Mouse (Mus musculus): ENCODE data around the gene Grb10.

The Grb10 gene

DNA sequence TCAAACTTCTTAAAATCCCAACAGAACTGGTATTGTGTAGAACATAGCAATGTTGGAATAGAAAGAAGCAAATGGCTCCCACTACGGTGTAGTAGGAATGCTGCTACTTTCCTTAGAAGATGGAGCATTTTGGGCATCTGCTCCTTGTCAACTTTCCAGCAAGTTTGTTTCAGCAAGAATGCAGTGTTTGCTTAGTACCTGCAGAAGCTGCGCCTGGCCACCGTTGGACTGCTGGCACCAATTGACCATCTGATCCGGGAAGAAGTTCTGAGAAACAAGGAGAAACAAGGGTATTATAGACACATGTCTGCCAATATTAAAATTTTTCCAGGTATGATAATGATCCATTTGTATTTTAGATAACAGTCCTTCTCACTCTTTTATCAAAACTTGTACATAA is 92.7 kb downstream of the Grb10 start:
- DNase-seq (ENCODE audit: low read depth, low spot score), result no peak

DNA sequence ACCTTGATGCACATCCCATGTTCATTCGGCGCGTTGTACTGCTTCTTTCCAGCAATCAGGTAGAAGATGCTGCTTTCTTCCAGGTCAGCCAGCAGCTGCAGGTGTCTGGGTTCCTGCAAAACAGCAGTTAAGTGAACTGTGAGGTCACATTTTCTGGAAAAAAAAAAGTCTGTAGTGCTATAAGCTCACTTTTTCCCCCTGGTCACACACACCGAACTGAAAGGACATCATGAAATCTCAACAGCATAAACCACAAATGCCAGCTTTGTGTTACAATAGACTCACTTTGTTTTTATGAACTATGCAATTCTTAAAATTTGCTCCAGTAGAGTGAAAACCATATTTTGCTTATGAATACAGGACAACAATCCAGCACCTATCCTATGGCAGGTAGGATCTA is 93.7 kb downstream of the Grb10 start:
- DNase-seq (ENCODE audit: low read depth, low spot score), result no peak

DNA sequence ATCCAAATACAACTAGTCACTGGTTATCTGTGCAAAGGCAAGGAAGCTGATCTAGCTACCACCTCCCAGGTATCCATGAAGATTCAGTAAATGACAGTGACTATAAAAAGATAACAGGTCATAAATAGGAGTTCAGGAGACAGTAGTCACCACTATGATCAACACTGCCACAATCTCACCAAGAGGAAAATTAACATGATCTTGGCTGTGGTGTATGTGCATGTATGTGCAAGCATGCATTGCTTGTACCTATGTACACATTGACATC is 94.5 kb downstream of the Grb10 start:
- DNase-seq (ENCODE audit: low read depth, low spot score), result no peak

DNA sequence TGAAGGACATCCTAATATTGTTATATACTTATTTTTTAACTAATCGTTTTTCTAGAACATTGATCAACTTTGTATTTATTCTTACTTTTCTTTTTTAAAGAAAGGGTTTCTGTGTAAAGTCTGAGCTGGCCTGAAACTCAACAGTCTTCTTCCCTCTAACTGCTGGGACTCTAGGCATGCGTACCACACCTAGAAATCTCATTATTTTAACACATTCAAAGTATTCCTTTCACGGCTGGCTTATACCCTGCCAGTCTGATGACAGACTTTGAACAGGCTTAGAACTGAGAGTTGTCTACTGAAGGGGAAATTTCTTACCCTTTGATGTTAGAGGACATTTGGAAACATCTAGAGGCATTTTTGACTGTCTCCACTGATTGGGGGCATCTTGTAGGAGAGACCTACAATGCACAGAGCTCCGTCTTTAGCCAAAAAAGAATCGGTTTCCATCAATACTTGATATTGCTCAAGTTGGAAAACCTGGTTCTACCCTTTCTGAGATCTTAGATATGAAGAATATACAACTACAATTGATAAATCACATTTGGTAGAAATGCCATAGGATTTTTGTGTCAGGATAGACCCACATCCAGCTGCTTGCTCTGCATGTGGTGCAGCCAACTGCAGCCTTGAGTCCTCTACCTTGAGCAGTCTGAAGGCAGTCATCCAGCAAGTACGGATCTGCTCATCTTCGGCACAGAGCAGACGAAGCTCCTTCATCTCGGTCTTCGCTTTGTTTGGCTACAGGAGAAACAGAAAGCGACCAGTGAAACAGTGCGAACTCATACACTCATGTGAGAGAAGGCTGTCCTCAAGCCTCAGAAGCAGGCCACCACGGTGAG is 95.0 kb downstream of the Grb10 start:
- no peak for DNase-seq (ENCODE audit: low read depth, low spot score)

DNA sequence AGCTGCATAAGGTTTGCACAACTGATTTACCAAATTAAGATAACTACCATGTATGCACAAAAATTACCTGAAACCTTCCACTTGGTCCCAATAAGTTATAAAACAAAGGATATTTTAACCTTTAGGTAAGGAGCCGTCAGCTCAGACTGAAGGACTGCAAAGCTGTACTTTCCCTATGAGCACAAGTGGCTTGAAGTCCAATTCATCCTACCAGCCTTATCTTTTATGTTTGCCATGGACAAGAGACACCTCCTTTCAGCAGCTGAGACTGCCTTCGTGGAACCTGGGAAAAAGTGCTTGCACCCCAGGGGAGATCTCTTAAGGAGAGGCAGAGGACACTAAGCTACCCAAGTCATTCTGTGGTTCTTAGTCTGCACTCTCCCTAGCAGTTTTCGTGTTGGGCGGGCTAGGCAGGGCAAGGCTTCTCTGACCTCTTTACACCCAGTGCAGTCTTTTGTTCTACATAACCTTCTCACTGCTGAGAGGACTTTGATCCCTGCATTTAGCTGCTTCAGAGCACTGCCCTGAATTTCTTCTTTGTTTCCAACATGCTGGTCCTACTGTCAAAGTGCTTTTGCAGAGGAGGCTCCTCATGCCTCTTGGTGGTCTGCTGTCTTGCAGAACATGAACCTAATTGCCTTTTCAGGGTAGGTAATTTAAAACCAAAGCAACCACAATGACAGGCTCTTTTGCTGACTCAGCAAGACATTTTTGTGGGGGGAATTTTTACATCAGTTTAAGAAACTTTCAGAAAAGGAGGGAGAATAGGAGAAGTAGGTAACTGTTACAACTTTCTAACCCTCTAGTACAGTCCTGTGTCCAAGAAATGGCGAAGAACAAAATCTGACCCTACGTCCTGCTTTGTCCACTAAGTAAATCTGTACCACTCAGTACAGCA is 95.9 kb downstream of the Grb10 start:
- no peak for DNase-seq (ENCODE audit: low read depth, low spot score)

DNA sequence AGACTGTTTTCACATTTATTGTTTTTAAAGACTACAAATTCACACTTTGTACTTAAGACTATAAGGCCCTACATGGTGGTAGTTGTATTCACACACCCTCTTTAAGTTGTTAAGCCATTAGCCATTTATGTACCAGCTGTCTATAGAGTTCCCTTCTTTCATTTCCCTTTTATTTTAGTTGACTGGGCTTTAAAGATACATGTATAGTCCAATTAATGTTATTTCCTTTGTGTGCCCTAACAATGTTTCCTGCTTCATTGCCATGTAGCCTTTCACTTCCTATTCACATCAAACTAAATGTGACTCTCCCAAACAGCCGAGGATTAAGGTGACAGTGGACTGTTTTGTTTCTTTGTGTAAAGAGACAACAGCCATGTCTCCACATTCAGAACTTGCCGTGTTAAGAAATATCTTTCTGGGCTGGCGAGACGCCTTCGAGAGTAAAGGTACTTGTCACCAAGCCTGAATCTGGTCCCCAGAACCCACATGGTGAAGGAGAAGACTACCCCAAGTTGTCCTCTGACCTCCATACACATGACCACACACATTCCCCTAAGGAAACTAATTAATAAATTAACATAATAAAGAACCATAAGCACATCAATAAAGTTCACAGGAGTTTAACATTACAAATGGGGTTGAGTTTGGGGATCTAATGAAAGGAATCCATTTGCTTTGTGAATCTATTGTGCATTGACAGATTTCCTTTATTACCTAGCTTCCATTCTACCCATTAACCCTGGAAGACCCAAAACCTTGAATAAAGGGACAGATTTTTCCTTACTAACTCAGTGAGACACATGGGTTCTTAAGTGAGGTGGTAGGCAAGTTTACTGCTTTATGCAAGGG is 97.4 kb downstream of the Grb10 start:
- no peak for DNase-seq (ENCODE audit: low read depth, low spot score)

DNA sequence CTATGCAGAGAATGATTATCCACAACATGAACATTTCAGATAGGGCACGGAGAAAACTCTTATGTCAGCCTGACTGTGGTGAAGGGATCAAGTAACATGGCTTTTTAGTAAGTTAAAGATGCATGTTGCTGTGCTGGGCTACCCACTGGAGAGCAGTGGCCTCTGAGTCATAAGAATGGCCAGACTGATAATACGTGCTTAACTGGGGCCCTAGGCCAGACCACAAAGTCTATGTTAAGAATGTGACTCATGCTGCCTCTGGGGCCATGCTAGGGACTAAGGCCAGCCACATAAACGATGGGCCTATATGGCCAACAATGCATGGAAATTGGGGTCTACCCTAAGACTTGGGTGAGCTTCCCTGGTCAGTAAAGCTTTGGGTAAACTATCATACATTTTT is 98.9 kb downstream of the Grb10 start:
- DNase-seq (ENCODE audit: low read depth, low spot score), result no peak

DNA sequence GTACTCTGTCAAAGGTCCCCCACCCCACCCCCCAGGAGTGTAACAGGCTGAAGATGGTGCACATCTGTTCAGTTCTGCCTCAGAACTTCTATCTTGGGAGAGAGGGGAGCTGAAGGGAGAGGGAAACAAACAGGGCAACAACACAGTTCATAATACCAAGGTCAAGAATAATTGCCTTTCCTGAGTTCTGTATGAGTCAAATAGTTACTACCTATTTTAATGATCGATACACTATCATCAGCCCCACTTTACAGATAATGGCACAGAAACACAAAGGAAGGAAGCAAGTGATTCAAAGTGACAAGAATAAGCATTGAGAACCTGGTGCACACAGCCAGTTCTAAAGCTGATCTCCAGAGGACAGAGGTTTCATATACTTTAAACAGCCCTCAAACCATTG is 99.9 kb downstream of the Grb10 start:
- no peak for DNase-seq (ENCODE audit: low read depth, low spot score)

DNA sequence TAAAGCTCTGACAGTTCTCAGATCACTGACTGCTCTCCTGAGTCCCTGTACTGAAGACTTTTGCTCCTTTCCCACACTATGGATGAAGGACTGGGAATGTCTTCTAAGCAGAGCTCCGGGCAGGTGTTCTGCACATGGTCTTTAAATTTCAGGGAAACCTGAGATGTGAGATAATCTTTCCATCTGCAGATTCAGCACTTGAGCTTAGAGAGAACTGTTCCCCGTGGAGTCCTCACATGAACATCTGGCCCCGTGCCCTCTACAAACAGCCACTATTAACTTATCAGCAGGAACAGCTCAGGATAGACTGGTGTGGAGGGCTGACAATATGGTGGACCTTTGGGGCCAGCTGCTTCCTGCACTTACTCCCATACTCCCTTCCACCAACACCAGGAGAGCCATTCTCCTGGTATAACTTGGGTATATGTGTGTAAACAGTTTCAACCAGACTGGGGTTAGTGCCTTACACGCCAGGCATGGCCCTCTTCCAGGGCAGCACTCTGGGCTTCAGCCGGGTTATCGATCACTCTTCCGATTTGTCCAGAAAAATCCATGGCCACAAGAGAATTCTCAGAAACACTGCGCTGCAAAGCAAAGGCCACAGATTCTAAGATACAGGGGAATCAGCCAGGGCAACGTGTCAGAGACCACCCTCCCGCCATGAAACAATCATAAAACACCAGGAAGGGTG is 101.0 kb downstream of the Grb10 start:
- DNase-seq (ENCODE audit: low read depth, low spot score), result no peak

DNA sequence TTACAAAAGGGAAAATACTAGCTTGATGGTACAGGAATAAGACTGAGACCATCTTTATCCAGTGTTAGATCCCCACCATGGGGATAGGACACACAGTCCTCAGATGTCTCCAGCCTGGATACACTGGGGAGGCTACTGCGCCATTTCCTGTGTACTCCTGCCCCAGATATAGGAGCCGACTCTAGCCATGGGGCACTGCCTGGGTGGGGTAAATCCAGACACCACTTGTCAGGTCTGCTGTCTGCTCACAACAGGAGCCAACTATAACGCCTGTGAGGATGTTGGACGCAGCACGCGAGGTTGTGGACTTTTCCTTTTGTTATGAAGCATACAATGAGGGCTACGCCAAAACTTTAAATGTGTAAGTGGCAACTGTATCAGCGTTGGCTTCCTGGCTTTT is 103.7 kb downstream of the Grb10 start:
- DNase-seq (ENCODE audit: low read depth, low spot score), result no peak

DNA sequence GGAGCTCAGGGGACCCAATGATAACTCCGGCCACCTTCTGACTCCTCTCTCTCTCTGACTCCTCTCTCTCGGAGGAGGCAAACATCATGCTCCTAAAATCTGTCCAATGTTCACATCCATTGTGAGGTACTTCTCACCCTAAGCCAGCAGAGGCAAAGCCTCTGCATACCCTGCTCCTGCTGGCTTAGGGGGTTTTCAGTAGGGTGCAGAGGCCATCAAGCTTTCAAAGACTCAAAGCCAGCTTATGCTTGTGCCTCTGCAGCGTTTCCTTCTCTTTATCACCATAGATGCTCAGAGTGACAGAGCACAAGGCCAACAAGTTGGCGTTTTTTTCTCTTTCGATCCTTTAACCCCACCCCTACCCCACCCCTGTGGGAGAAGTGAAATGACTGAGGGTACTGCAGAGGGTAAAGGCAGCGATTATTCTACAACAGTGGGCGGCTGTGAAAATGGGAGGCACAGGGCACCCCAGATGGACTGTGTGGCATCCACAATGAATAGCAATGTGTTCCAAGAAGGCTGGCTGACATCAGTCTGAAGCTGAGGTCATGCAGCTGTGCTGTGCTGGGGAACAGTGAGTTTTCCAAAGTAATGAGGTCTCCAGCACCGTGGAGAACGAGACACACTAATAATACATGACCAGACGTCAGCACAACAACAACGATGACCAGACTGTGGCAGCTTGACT is 106.2 kb downstream of the Grb10 start:
- DNase-seq (ENCODE audit: low read depth, low spot score), result peak; percentile 65

DNA sequence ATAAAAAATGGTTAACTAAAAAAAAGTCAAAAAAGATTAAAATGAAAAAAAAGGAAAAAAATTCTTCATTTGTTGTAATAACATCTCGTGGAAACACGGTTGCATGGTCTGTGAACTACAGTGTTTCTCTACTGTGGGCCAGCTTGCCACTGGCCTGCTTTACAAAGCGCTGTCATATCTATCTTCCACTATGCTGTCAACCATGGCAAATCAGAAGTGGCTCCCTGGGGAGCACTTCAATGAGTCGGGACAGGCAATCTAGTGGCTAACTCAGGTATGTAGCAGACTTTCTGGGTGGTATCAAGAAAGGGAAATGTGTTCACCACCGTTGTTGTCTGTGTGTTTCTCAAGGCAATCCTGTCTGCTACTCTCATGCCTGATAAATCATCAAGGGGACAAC is 106.8 kb downstream of the Grb10 start:
- no peak for DNase-seq (ENCODE audit: low read depth, low spot score)

DNA sequence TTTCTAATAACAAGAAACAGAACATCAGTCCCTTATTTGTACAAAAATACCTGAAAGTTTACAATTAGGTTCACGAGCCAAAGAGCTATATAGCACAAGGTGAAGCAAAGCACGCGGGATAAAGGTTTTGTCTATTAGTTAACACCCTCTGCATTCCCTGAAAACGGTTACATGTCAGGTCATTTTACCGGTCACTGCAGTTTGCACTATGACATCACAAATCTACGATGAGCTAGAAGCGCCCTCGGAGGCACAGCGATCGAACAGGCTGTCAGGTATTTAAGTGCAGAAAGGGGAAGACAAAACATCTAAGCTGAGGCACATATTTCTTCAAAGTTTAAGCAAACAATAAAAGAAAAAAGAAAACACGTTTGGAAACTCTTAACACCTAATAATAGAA is 108.0 kb downstream of the Grb10 start:
- DNase-seq (ENCODE audit: low read depth, low spot score), result no peak

DNA sequence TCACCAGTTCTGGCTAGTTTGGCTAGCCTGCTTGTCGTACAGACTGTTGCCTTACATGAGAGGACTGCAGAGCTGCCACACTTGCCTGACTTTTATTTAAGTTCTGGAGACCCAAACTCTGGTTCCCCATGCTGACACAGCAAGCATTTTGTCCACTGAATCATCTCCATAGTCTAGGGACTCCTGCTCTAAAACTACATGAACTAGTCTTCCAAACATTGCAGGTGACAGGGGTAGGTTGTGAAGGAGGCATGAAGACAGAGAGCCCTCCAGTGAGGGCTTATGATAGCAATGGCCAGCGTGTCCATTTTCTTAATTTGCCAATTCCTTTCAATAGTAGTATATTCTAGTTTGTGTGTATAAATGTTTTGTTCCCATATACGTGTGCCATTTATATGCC is 109.4 kb downstream of the Grb10 start:
- no peak for DNase-seq (ENCODE audit: low read depth, low spot score)

DNA sequence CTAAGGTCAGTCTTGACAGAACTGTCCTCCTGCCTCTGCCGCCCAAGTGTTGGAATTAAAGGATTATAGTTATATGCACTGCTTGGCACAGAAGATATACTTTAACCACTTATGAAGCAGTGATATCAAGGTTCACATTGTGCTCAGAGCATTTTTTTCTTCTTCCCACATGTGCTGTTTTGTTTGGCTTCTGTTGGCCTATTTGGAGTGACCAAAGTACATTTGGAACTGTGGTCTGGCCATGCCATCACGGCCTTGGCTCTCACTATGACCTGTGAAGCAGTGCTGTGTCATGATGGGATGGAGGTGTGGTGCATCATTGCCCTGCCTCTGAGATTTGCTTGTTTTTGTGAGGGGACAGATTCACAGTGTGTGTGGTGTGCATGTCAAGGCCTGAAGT is 109.9 kb downstream of the Grb10 start:
- no peak for DNase-seq (ENCODE audit: low read depth, low spot score)

DNA sequence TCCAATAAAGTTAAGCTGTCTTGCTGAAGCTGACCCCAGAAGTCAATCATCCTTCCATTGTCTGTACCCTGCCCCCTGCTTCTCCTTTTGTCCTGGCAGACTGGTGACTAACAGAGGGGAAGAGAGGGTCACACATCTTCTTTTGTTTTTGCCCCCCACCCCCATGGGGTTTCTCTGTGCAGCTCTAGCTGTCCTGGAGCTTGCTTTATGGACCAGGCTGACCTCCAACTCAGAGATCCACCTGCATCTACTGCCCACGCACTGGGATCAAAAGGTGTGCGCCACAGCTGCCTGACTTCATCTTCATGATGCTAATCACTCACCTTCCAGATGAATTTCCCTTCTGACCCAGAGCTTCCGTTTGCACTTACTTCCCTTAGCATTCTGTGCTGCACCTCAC is 114.6 kb downstream of the Grb10 start:
- no peak for DNase-seq (ENCODE audit: low read depth, low spot score)

DNA sequence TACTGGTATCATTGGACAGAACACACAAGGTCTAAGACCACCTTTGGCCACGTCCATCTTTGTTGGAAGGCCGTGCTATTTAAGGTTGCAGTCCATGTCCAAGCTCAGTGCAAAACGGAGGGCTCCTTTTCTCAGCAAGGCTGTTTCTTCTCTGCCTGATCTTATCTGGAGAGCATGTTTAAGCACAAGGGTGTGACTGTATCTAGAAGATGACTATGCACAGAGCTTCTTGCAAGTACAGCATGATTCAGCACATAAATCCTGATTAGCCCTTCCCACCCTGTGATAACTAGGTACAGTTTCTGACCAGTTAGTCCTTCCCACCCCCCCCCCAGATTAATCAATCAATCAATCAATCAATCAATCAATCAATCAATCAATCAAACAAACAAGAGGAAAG is 115.1 kb downstream of the Grb10 start:
- DNase-seq (ENCODE audit: low read depth, low spot score), result no peak

DNA sequence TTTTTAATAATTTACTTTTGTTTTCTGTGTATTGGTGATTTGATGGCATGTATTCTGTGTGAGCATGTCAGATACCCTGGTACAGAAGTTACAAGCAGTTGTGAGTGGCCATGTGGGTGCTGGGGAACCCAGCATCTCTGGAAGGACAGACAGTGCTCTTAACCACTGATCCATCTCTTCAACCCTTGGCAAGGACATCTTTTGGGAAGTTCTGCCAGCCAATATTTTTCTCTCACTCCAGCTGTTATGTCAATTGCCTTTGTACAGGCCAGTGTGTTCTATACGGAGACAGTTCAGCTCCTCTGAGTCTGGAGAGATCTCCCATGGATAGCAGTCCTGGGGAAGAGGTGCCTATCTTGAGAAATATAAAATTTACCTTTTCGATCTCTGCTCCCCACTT is 116.4 kb downstream of the Grb10 start:
- no peak for DNase-seq (ENCODE audit: low read depth, low spot score)

DNA sequence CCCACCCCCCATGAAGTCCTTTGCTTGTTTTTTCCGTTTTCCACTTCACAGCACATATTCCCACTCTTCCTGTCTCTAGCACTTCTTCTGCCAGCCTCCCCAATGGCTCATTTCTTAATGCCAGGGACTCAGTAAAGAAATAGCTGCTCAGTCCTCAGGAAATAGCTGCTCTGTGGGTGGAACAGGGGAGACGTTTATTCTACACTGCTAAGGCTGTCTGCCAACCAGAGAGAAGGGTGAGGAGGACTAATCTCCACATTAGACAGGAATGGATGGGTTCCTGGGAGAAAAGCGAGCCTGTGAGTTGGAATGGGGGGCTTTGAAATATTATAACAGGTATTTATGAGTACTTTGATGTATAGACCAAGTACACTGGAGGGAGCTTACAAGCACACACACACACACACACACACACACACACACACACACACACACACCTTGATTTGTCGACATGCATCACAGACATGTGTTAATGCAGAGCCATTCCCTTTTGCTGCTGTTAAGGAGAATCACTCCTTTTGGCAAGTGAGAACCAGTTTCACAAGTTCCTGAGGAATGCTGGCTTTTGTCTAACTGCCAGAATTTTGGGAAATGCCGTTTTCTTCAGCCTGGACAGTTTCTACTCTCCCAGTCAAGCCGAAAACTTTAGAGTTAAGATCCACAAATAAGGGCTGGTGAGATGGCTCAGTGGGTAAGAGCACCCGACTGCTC is 130.6 kb downstream of the Grb10 start:
- DNase-seq (ENCODE audit: low read depth, low spot score), result peak; percentile 27

DNA sequence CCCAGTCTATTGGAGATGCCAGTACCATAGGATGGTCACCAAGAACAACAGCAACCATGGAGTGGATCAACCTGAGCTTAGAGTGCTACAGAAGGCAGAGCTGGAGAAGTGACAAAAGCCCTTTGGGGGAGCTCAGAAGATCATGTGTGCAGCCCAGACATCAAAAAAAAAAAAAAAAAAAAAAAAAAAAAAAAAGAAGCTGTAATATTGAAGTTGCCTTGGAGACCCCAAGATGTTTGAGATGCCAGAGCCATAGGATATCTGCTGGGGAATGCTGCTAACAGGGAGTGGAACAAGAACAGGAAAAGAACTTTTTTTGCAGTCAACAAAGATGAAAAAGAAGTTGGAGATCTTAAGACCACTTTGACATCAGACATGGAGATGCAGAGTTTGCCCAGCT is 133.0 kb downstream of the Grb10 start:
- no peak for DNase-seq (ENCODE audit: low read depth, low spot score)

Data from telencephalon, adult 2 months (tissue).